Comparison of ENCODE assay signal across 1 mouse cellular context in genomic region chr6:83585328-83585727, GRCm38 (mm10). TPM values are rescaled to one million over a fixed set of nuclear protein-coding genes. Genes with fewer than 3 reads are reported as not detected.
"Had no signal": no experiment of that assay in that cellular context is flagged by ENCODE, and none has a peak within 500 bp of the region (broad histone marks: within the 10 kb centered on the region; RNA-seq: fewer than 3 reads in every experiment).

No protein-coding gene starts in this region.

RNA-seq across cellular contexts. Expression of gene Actg2, which starts 49.3 kb away (rescaled TPM):
- polyA plus RNA-seq: macrophage had no signal
